Mouse (Mus musculus) kidney, postnatal 0 days (tissue): Measurements from ENCODE around the gene Tfap4. TPM values are rescaled to one million over a fixed set of nuclear protein-coding genes. Genes with fewer than 3 reads are reported as not detected.

Experiments used
- ATAC-seq: fragments of 200-750 bp; cut with Nextera tagmentation; replicated peaks from 2 replicates; pipeline ENCODE4 v1.8.0; 2017; ENCODE audit warnings: low read depth, moderate number of reproducible peaks, moderate TSS enrichment, moderate library complexity; ENCODE audit not compliant: low FRiP score
- DNase-seq: peaks from one replicate; pipeline ENCODE4 v3.0.0-alpha.2; 2016; ENCODE audit warnings: low spot score
- H3K27ac ChIP-seq: fragments of 300-500 bp; sonication (generic); 2 replicates; pipeline ENCODE4 v1.5.1; 2014; ENCODE audit warnings: mild to moderate bottlenecking
- H3K27me3 ChIP-seq: fragments of 300-500 bp; sonication (generic); 2 replicates; pipeline ENCODE4 v1.6.1; 2014; ENCODE audit warnings: low read length, mixed read lengths; ENCODE audit not compliant: insufficient read depth
- H3K36me3 ChIP-seq: fragments of 300-500 bp; sonication (generic); 2 replicates; pipeline ENCODE4 v1.6.1; 2014; ENCODE audit warnings: low read length, mixed read lengths; ENCODE audit not compliant: insufficient read depth
- H3K4me1 ChIP-seq: fragments of 300-500 bp; sonication (generic); replicated peaks from 2 replicates; pipeline ENCODE4 v1.6.1; 2014; ENCODE audit warnings: antibody characterized with exemption, low read length, mixed read lengths; ENCODE audit not compliant: insufficient read depth
- H3K4me2 ChIP-seq: fragments of 300-500 bp; sonication (generic); 2 replicates; pipeline ENCODE4 v1.6.1; 2014; ENCODE audit warnings: mild to moderate bottlenecking, low read length, moderate library complexity, mixed read lengths
- H3K4me3 ChIP-seq: fragments of 300-500 bp; sonication (generic); replicated peaks from 2 replicates; pipeline ENCODE4 v1.5.1; 2014; ENCODE audit warnings: low read depth, low read length
- H3K9ac ChIP-seq: fragments of 300-500 bp; sonication (generic); 2 replicates; pipeline ENCODE4 v1.6.1; 2014; ENCODE audit warnings: low read depth, low read length
- H3K9me3 ChIP-seq: fragments of 300-500 bp; sonication (generic); replicated peaks from 2 replicates; pipeline ENCODE4 v1.6.1; 2016; ENCODE audit warnings: low read length, inconsistent platforms, mixed read lengths
- CTCF ChIP-seq: IDR thresholded peaks from 2 replicates; pipeline ENCODE4 v1.5.1; 2016; ENCODE audit warnings: antibody characterized with exemption, low read depth, mild to moderate bottlenecking, moderate library complexity
- whole genome bisulfite sequencing: fragments of 180-500 bp; shearing (Covaris S2); extraction: QIAGEN DNeasy Blood & Tissue Kit; methylation state at CpG from one replicate; pipeline ENCODE4 v1.1.7; 2014; 5-methylcytosine and 5-hydroxymethylcytosine counted together
- polyA plus RNA-seq: library from polyadenylated mRNA; unstranded; fragments of >200 nt; fragmentation: Nextera tagmentation; extraction: Ambion mirVana; gene quantifications from 2 replicates; pipeline ENCODE4 v1.2.1, GENCODE M21; 2015

Tfap4 gene
- 17.2 and 19.6 TPM in 2 replicates for polyA plus RNA-seq

DNA sequence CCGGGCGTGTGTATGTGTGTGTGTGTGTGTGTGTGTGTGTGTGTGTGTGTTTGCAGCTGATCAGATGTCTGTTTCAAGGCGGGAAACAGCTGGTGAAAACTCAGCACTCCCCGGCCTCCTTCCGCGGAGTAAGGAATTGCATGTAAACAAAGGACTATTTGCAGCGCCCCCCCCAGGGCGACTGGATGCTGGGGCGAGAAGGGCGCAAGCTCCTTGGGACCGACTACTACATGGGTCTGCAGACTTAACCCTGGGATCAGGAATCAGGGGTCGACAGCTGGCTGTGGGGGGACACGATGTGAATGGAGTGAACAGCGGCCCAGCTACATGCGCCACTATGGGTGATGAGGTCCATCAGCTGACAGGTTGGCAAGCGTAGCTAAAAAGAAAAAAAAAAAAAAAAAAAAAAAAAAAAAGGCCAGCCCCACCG, at the start of gene Tfap4:
TSS of gene Tfap4 (minus strand) at position 140 of the 430 bp plus-strand sequence.
- Histone ChIP-seq H3K9ac (peak within 1 kb of the TSS; percentile 78), H3K4me1 (peaks cover 10% of the 10 kb centered on the region; the same call in 1 of the 2 replicates), H3K4me2 (peak within 1 kb of the TSS; percentile 97), H3K27me3 (no peaks in the 10 kb centered on the region), H3K27ac (peak within 1 kb of the TSS; percentile 95), H3K36me3 (0 out of 2 replicates have a peak, but pooled peaks cover 2% of the 10 kb centered on the region), H3K9me3 (no peaks in the 10 kb centered on the region), H3K4me3 (peak within 1 kb of the TSS; percentile 87)
- peak; percentile 45 for TF ChIP-seq CTCF
- ATAC-seq: peak; percentile 43
- peak; percentile 89 for DNase-seq
- 1% methylated on average over 17 of the region's 17 CpGs for WGBS

DNA sequence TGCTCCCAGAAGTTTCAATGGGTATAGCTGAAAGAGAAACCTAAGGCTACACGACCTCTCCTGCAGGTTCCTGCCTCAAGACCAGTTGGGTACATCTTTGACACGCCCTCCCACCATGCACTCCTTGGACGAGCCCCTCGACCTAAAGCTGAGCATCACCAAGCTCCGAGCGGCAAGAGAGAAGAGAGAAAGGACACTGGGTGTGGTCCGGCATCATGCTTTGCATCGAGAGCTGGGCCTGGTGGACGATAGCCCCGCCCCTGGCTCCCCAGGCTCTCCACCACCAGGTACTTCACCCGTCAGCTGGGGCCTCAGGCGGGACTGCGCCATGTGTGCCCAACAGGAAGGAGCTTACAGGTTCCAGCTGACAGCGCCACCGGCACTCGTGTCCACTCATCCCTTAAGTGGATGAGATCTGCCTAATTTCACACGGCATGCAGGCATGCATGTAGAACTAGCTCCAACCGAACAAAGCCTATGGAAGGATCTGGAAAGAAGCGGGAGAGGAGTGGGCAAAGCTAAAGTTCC, 48.9 kb upstream of the Tfap4 start:
- no peak for TF ChIP-seq CTCF
- ATAC-seq: peak; percentile 46
- Histone ChIP-seq H3K27ac (peak overlapping the region; percentile 47), H3K27me3 (no peaks in the 10 kb centered on the region), H3K4me3 (no peak overlapping the region), H3K4me1 (peaks cover 46% of the 10 kb centered on the region), H3K4me2 (0 out of 2 replicates have a peak overlapping the region, but pooled peaks have one; percentile 11), H3K36me3 (peaks cover 27% of the 10 kb centered on the region), H3K9me3 (no peaks in the 10 kb centered on the region), H3K9ac (no peak overlapping the region)
- DNase-seq: peak; percentile 61
- 56% methylated on average over 19 of the region's 19 CpGs for WGBS

DNA sequence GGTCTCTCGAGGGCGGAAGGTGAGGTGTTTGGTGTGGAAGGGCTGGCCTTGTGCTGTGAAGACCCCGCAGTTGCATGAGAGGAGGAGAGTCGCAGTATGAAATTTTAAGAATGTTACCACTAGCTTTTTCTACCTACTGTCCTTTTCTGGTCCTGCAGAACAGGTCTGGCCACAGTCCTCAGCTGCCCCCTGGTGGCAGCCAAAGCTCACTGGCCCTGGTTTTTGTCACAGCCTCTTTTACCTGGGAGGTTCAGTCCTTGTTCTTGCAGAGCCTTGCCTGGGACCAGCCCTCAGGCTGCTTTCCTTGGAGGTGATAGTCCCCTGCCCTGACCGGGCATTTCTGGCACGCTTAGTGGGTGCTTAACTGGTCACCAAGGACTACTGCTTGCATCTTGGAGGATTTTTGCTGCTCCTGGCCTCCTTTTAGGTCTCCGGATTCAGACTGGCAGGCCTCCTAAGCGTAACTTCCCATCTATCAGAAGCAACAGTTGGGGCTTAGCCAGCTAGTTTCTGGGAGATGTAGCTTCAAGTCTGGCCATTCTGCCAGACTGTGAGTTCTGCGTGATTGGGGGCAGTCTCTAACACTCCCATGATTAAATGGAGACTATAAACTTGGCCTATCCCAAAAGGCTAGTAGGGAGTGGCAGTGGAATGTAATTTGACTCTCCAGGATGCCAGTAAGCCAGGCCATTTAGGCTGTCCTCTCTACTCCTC, 48.3 kb upstream of the Tfap4 start:
- Histone ChIP-seq H3K27me3 (no peaks in the 10 kb centered on the region), H3K4me3 (no peak overlapping the region), H3K36me3 (peaks cover 21% of the 10 kb centered on the region; the same call in 1 of the 2 replicates), H3K9me3 (no peaks in the 10 kb centered on the region), H3K4me1 (peaks cover 52% of the 10 kb centered on the region), H3K4me2 (peak overlapping the region; percentile 11; the same call in 1 of the 2 replicates), H3K9ac (no peak overlapping the region), H3K27ac (peak overlapping the region; percentile 47)
- DNase-seq (peak; percentile 94), ATAC-seq (0 out of 2 replicates have a peak, but pooled peaks have one; percentile 12)
- 35% methylated on average over 9 of the region's 9 CpGs for WGBS
- peak; percentile 98 for TF ChIP-seq CTCF

DNA sequence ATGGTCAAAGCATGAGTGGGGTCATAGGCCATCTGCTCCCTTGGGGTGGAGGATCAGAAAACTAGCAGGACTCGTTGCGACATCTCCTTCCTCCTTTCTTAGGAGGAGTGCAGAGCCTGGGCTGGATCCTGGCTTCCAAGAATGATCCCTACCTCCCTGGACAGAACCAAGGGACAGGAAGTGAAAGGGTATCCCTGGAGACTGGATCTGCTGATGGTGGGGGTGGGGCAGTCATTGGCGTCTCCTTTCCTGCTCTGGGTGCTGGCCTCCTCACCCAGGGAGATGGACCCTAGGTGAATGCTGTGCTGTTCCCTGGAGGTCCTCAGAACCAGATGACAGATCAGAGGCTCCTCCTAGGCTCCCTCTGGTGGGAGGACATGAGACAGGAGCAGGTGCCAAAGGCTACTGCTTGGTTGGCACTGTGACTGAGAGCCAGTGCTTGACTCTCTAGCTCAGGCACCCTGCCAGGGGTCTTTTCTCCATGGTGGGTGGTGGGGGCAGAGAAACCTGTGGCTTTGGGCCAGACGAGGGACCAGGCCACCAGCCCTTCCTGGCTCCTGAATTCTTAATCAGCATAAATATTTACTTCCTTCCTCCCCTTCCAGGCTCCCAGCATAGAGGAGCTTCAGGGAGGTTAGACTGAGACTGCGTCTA, 46.9 kb upstream of the Tfap4 start:
- no peaks in the 10 kb centered on the region for H3K27me3 ChIP-seq
- peaks cover 14% of the 10 kb centered on the region; the same call in 1 of the 2 replicates for H3K36me3 ChIP-seq
- no peak overlapping the region for H3K9ac ChIP-seq
- 0 out of 2 replicates have a peak, but pooled peaks have one; percentile 2 for ATAC-seq
- H3K4me3 ChIP-seq: no peak overlapping the region
- WGBS: 6% methylated on average over 5 of the region's 5 CpGs
- peak; percentile 67 for DNase-seq
- H3K4me2 ChIP-seq: peak overlapping the region; percentile 21; the same call in 1 of the 2 replicates
- no peaks in the 10 kb centered on the region for H3K9me3 ChIP-seq
- peaks cover 67% of the 10 kb centered on the region for H3K4me1 ChIP-seq
- peak overlapping the region; percentile 60 for H3K27ac ChIP-seq
- TF ChIP-seq CTCF: peak; percentile 71

DNA sequence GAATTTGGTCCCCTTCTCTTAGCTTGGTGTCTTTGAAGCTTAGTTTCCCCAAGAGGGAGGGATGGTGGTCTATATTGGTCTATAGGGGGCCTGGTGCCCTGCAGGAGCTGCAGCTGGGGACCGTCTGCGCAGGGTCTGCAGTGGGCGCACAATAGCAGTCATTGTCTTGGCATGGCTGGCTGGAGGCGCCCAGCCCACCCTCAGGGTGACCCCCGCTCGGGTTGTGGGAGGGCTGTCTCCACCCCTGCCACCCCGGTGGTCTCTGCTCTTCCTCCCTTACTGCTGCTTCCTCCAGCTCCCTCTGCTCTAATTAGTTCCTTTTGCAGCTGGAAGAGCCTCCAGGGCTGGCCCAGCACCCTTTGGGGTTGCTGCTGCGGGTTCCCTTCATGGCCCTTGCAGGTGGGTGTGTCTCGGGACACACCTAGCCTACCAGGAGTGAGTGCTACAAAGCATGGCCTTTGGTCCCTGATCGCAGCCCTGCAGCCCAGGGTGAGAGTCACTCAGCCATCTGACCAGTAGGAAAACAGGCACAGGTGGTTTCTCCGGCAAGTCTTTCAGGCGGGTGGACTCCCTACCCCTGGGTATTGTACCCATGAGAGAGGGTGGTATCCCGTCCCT, 46.0 kb upstream of the Tfap4 start:
- H3K4me3 ChIP-seq: no peak overlapping the region
- H3K27ac ChIP-seq: peak overlapping the region; percentile 60; the same call in 1 of the 2 replicates
- H3K9me3 ChIP-seq: no peaks in the 10 kb centered on the region
- H3K36me3 ChIP-seq: 0 out of 2 replicates have a peak, but pooled peaks cover 9% of the 10 kb centered on the region
- ATAC-seq: no peak
- H3K4me1 ChIP-seq: peaks cover 73% of the 10 kb centered on the region
- no peak for TF ChIP-seq CTCF
- no peaks in the 10 kb centered on the region for H3K27me3 ChIP-seq
- no peak for DNase-seq
- H3K9ac ChIP-seq: no peak overlapping the region
- 39% methylated on average over 13 of the region's 13 CpGs for WGBS
- peak overlapping the region; percentile 21; the same call in 1 of the 2 replicates for H3K4me2 ChIP-seq
